ENCODE assay signal across 8 mouse cellular contexts in the genomic region with DNA sequence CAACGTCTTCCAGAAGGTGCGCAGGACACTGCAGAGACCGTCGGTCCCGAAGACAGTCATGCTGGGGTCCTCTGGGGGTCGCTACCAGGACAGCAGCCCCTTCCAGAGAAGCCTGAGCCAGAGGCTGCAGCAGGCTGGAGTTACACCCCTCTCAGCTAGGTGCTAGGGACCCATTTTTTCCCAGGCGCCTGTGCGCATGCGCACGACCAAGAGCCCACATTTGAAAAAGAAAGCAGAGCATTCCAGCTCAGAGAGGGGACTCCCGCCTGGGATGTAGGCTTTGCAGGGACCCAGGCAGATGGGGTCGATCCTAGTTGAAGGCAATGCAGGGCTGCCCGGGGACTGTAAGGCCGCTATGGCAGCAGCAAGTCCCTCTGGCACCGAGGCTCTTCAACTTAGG.
A peak's percentile ranks its signal among the peaks of the same experiment; 100 is the strongest.
DNase-seq lines count a peak whose midpoint lies in the region; TF ChIP-seq lines count a peak whose summit lies in the region.
"Not testable (repeated sequence)": the region's sequence is repeated elsewhere in the genome, so short reads cannot be mapped to it uniquely, and the experiment has no call there.

No protein-coding gene starts in this region.

- WGBS in lung, adult 2 months, result 22% methylated on average over 8 of the region's 15 CpGs

- H3K9ac ChIP-seq in CH12.LX (ENCODE audit: insufficient read depth, low read depth), result not testable (repeated sequence)

- H3K4me1 ChIP-seq in CH12.LX (ENCODE audit: control insufficient read depth in 1 of 2, insufficient read depth in 2 of 2); lung, adult 2 months (ENCODE audit: control insufficient read depth, insufficient read depth, low read length): not testable (repeated sequence)

- not testable (repeated sequence) for TF ChIP-seq POLR2A in CH12.LX (IDR thresholded peaks at IDR 0.05; ENCODE audit: low read depth, low read length); lung, adult 2 months (IDR thresholded peaks at IDR 0.05; ENCODE audit: borderline replicate concordance, extremely low read depth, low read depth, low read length)

- not testable (repeated sequence) for H3K27me3 ChIP-seq in CH12.LX (replicated peaks)

- H3K79me2 ChIP-seq in CH12.LX (replicated peaks; ENCODE audit: control insufficient read depth, extremely low read depth, insufficient read depth, poor library complexity, severe bottlenecking), result not testable (repeated sequence)

- not testable (repeated sequence) for H3K27ac ChIP-seq in CH12.LX (ENCODE audit: insufficient read depth, low read depth)

- not testable (repeated sequence) for H3K9me3 ChIP-seq in CH12.LX (replicated peaks; ENCODE audit: low read length)

- in situ Hi-C loops in CH12.LX (cut with MboI; ENCODE audit: low pct_ligation_motif_present, low pct_unique_long_range_greater_than_20kb, low sequenced_read_pairs), result not testable (repeated sequence)

- peak; percentile 36 for DNase-seq in CH12.LX (ENCODE audit: extremely low read depth)
- DNase-seq in cerebellum, adult 11 months, result peak; percentile 1
- DNase-seq in frontal cortex, postnatal 14 days (ENCODE audit: low spot score in 2 of 2), result peak; percentile 23 to 42
- peak; percentile 66 for DNase-seq in heart, postnatal 4 days
- peak; percentile 6 for DNase-seq in layer of hippocampus, adult 9-10 months (ENCODE audit: low spot score)
- peak; percentile 24 for DNase-seq in lung, adult 2 months
- peak; percentile 66 for DNase-seq in ovary, postnatal 36 days (ENCODE audit: low spot score)
- DNase-seq in thymus, postnatal 10 days (ENCODE audit: low spot score in 2 of 2), result peak; percentile 3 to 34

- not testable (repeated sequence) for TF ChIP-seq CTCF in CH12.LX (conservative IDR thresholded peaks at IDR 0.05 in 1 of 2, IDR thresholded peaks at IDR 0.05 in 1 of 2; ENCODE audit: low read depth in 2 of 2, low read length in 2 of 2); lung, adult 2 months (IDR thresholded peaks at IDR 0.05; ENCODE audit: insufficient read depth, low read length)

- not testable (repeated sequence) for H3K4me3 ChIP-seq in CH12.LX (replicated peaks in 1 of 3; ENCODE audit: low read depth in 2 of 3, low read length in 2 of 3, poor library complexity in 1 of 3); lung, adult 2 months (replicated peaks; ENCODE audit: extremely low read depth, low read depth, low read length)

- peak overlapping the region; percentile 16; the same call in 1 of the 2 replicates for H3K4me2 ChIP-seq in CH12.LX (ENCODE audit: insufficient read depth, low read depth, poor library complexity, severe bottlenecking)

- dilution Hi-C loops in CH12.LX (cut with MboI; ENCODE audit: extremely low pct_ligation_motif_present, extremely low pct_unique_long_range_greater_than_20kb, low sequenced_read_pairs), result not testable (repeated sequence)

- H3K36me3 ChIP-seq in CH12.LX (replicated peaks in 1 of 2; ENCODE audit: control insufficient read depth in 1 of 2, insufficient read depth in 1 of 2, low read length in 1 of 2), result not testable (repeated sequence)

- not testable (repeated sequence) for TF ChIP-seq RAD21 in CH12.LX (IDR thresholded peaks at IDR 0.05; ENCODE audit: low read depth, low read length)

- not testable (repeated sequence) for TF ChIP-seq EP300 in CH12.LX (IDR thresholded peaks at IDR 0.05; ENCODE audit: low read length)

TF ChIP-seq in CH12.LX, 34 proteins besides CTCF, POLR2A, EP300 and RAD21:
- peak; percentile 76 for TF ChIP-seq NRF1 (IDR thresholded peaks at IDR 0.05; ENCODE audit: low read depth, low read length)

Comparison
In these comparisons a context has a peak if more than half of its experiments do, and no peak if none do; other contexts are left out.
1. DNase-seq: peak in every context shown above with its lines; median percentile 66 in heart, postnatal 4 days; 66 in ovary, postnatal 36 days; 36 in CH12.LX; 32 in frontal cortex, postnatal 14 days; 24 in lung, adult 2 months; 18 in thymus, postnatal 10 days; 6 in layer of hippocampus, adult 9-10 months; 1 in cerebellum, adult 11 months.